Mouse (Mus musculus): ENCODE results near the gene Stk32c.

DNA sequence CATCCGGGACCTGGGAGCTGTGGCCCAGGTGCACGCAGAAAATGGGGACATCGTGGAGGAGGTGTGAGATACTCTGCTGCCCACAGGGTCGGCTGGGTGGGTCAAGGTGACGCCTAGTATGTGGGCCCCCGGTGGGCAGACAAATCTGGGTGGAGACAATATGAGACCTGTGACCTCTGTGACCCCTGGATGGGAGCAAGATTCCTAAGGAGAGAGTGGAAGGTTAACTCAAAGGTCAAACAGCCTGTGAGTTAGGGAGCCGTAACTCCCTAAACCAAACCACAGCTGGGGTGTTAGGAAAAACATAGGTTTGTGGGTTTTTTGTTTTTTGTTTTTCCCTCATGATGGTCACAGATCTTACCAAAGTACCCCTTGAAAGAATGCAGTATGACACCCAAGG, 119.3 kb downstream of the Stk32c start:
- TF ChIP-seq CTCF (IDR thresholded peaks at IDR 0.05; ENCODE audit: borderline replicate concordance, insufficient read depth, low read depth, low read length), result no peak
- no peak for TF ChIP-seq POLR2A (IDR thresholded peaks at IDR 0.05; ENCODE audit: borderline replicate concordance, insufficient read depth, low read length)
